Mouse (Mus musculus) testis, adult 2 months (tissue): ENCODE results near the gene Diaph3.

ENCODE experiments used
- CTCF ChIP-seq: fragments of 200-500 bp; IDR thresholded peaks from 2 replicates; pipeline ENCODE4 v1.5.1; 2012; ENCODE audit warnings: low read depth, mild to moderate bottlenecking, inconsistent platforms, low read length, moderate library complexity; ENCODE audit not compliant: control insufficient read depth, insufficient read depth, insufficient replicate concordance
- POLR2A ChIP-seq: fragments of 200-500 bp; IDR thresholded peaks from 2 replicates; pipeline ENCODE4 v1.6.1; 2012; ENCODE audit warnings: low read depth, mild to moderate bottlenecking, inconsistent platforms, low read length, moderate library complexity; ENCODE audit not compliant: control insufficient read depth

DNA sequence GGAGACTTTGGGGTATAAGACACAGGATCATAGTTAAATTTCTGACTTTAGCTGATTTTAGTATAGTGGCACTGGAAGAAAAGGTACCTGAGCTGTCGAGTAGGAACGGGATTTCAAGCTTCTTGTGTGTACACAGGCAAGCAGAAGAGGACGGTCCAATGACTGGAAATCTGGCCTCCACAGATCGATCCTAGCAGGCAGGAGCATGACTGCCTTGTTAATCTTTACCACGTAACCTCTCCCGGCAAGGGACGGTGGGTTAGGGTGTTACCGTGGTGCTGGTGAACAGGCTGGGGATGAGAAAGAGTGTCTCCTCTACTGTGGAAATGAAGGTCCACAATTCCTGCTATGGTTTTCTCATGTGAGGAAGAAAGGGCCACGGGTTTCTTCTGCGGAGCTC, 120.8 kb downstream of the Diaph3 start:
- TF ChIP-seq POLR2A (no peak), CTCF (no peak)
